Mouse (Mus musculus) hindbrain, embryonic 10.5 days (tissue): ENCODE measurements at regions not wholly inside any gene's neighbourhood (a gene's known extent, or its start where the extent isn't known, plus 50 kb on each side); places are given as distances from the start of the nearest gene placed in this dataset.
A peak's percentile ranks its signal among the peaks of the same experiment; 100 is the strongest.

Experiments used
- DNase-seq: peaks from one replicate; pipeline ENCODE4 v3.0.0-alpha.2; 2017; ENCODE audit warnings: low spot score
- H3K27ac ChIP-seq: fragments of 300-500 bp; sonication (generic); 2 replicates; pipeline ENCODE4 v1.5.1; 2016; ENCODE audit warnings: mild to moderate bottlenecking, moderate library complexity
- H3K27me3 ChIP-seq: fragments of 300-500 bp; sonication (generic); 2 replicates; pipeline ENCODE4 v1.6.1; 2016; ENCODE audit warnings: mild to moderate bottlenecking; ENCODE audit not compliant: poor library complexity, insufficient read depth, severe bottlenecking
- H3K36me3 ChIP-seq: fragments of 300-500 bp; sonication (generic); 2 replicates; pipeline ENCODE4 v1.6.1; 2016; ENCODE audit warnings: mild to moderate bottlenecking, moderate library complexity
- H3K4me1 ChIP-seq: fragments of 300-500 bp; sonication (generic); replicated peaks from 2 replicates; pipeline ENCODE4 v1.6.1; 2016; ENCODE audit warnings: mild to moderate bottlenecking
- H3K4me3 ChIP-seq: fragments of 300-500 bp; sonication (generic); 2 replicates; pipeline ENCODE4 v1.5.1; 2016; ENCODE audit warnings: mild to moderate bottlenecking, moderate library complexity
- H3K9me3 ChIP-seq: fragments of 300-500 bp; sonication (generic); 2 replicates; pipeline ENCODE4 v1.6.1; 2016; ENCODE audit warnings: mild to moderate bottlenecking, moderate library complexity
- WGBS: fragments of 180-500 bp; shearing (Covaris S2); methylation state at CpG from one replicate; pipeline ENCODE4 v1.1.7; 2016; 5-methylcytosine and 5-hydroxymethylcytosine counted together

GRCm38 (mm10) chr3:134466611-134467010, 230.3 kb downstream of the Cxxc4 start:
- H3K36me3 ChIP-seq: no peaks in the 10 kb centered on the region
- H3K9me3 ChIP-seq: no peaks in the 10 kb centered on the region
- no peak overlapping the region for H3K27ac ChIP-seq
- H3K4me1 ChIP-seq: no peaks in the 10 kb centered on the region
- no peak for DNase-seq
- no peaks in the 10 kb centered on the region for H3K27me3 ChIP-seq
- 87% methylated on average over 1 of the region's 1 CpGs for WGBS
- no peak overlapping the region for H3K4me3 ChIP-seq

DNA sequence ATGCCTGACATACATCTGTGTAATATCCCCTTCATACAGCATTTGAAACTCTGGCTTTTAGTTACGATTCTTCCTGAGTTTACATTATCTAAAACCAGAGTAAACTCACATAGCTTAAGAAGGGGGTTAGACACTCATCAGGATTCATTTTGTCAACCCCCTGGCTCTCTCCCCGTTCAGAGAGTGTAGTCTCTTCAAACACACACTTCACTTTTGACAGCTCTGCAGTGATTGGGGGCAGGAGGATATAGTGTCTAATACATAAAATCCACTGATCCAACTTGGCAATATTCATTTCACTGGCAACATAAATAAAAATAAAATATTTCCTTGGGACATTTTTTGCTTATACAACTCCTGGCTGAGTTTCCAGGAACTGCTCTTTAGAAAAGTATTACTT, 251.0 kb downstream of the Cxxc4 start:
- Histone ChIP-seq H3K27ac (no peak overlapping the region), H3K9me3 (no peaks in the 10 kb centered on the region), H3K4me1 (peaks cover 9% of the 10 kb centered on the region; the same call in 1 of the 2 replicates), H3K4me3 (no peak overlapping the region), H3K36me3 (no peaks in the 10 kb centered on the region), H3K27me3 (no peaks in the 10 kb centered on the region)
- no peak for DNase-seq
- 70% methylated on average over 2 of the region's 2 CpGs for WGBS

DNA sequence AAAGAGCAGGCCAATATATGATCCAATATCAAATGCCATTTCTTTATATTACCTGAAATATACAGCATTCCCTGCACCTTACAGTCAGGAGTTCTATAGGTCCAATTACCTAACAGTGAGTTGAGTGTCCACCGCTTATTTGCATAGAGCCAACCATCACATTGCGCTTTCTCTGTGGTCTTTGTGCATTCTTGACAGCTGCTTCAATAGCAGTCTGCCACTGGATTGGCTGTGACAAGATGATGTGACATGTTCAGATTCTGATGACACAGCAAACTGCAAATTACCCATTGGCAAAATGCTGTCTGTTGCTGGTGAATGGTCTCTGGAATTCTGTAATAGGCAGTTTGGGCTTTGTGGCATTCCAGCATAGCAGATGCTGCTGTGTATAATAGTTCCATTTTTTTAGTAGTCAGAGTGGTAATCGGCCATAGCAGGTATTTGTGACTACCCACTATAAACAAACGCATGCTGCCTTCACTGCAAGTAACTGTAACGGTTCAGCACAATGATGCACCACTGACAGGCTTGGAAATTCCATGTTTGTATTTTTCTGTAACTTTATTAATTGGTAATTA, 253.8 kb downstream of the Cxxc4 start:
- no peak overlapping the region for H3K4me3 ChIP-seq
- H3K9me3 ChIP-seq: no peaks in the 10 kb centered on the region
- H3K27me3 ChIP-seq: no peaks in the 10 kb centered on the region
- no peak for DNase-seq
- 0 out of 2 replicates have a peak, but pooled peaks cover 4% of the 10 kb centered on the region for H3K4me1 ChIP-seq
- no peaks in the 10 kb centered on the region for H3K36me3 ChIP-seq
- H3K27ac ChIP-seq: no peak overlapping the region
- 83% methylated on average over 5 of the region's 5 CpGs for WGBS

DNA sequence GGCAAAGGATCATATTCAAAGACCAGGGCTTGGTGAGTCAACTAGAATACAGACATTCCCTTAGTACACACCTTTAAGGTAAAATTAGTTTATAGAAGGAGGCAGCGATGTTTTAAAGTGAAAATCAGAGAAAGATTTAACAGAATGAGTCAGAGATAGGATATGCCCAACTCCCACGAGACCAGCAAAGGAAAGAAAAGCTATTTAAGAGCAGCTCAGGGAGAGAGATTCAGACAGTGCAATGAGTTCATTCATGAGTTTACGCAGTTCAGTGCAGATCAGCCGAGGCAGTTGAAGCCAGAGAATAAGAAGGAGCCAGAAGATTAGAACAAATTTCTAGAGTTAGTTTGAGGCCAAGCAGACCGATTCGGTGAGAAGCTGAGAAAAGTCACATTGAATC, 273.4 kb downstream of the Cxxc4 start:
- H3K27ac ChIP-seq: no peak overlapping the region
- H3K36me3 ChIP-seq: no peaks in the 10 kb centered on the region
- no peak for DNase-seq
- no peaks in the 10 kb centered on the region for H3K27me3 ChIP-seq
- WGBS: 89% methylated on average over 6 of the region's 6 CpGs
- no peak overlapping the region for H3K4me3 ChIP-seq
- no peaks in the 10 kb centered on the region for H3K4me1 ChIP-seq
- no peaks in the 10 kb centered on the region for H3K9me3 ChIP-seq

DNA sequence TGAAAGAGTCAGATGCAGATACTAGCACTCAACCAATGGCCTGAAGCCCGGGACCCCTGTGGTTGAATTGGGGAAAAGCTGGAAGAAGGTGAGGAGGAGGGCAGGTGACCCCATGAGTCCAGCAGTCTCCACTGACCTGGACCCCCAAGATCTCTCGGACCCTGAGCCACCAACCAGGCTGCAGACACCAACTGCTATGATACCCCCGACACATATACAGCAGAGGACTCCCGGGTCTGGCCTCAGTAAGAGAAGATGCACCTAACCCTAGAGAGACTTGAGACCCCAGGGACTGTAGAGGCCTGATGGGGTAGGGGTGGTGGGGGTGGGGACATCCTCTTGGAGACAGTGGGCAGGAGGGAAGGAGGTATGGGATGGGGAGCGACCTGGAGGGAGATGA, 289.5 kb downstream of the Cxxc4 start:
- H3K4me1 ChIP-seq: no peaks in the 10 kb centered on the region
- H3K27me3 ChIP-seq: no peaks in the 10 kb centered on the region
- no peak overlapping the region for H3K27ac ChIP-seq
- WGBS: 84% methylated on average over 5 of the region's 5 CpGs
- H3K4me3 ChIP-seq: no peak overlapping the region
- no peaks in the 10 kb centered on the region for H3K36me3 ChIP-seq
- no peak for DNase-seq
- no peaks in the 10 kb centered on the region for H3K9me3 ChIP-seq

GRCm38 (mm10) chr3:134560144-134560543, 268.7 kb upstream of the Tacr3 start:
- WGBS: 86% methylated on average over 2 of the region's 2 CpGs
- Histone ChIP-seq H3K4me3 (no peak overlapping the region), H3K4me1 (no peaks in the 10 kb centered on the region), H3K36me3 (no peaks in the 10 kb centered on the region), H3K9me3 (no peaks in the 10 kb centered on the region), H3K27me3 (no peaks in the 10 kb centered on the region), H3K27ac (no peak overlapping the region)
- no peak for DNase-seq

GRCm38 (mm10) chr3:134578759-134579158, 250.0 kb upstream of the Tacr3 start:
- Histone ChIP-seq H3K4me3 (no peak overlapping the region), H3K27ac (no peak overlapping the region), H3K4me1 (no peaks in the 10 kb centered on the region), H3K36me3 (no peaks in the 10 kb centered on the region), H3K27me3 (no peaks in the 10 kb centered on the region), H3K9me3 (no peaks in the 10 kb centered on the region)
- DNase-seq: no peak
- WGBS: 93% methylated on average over 3 of the region's 3 CpGs

DNA sequence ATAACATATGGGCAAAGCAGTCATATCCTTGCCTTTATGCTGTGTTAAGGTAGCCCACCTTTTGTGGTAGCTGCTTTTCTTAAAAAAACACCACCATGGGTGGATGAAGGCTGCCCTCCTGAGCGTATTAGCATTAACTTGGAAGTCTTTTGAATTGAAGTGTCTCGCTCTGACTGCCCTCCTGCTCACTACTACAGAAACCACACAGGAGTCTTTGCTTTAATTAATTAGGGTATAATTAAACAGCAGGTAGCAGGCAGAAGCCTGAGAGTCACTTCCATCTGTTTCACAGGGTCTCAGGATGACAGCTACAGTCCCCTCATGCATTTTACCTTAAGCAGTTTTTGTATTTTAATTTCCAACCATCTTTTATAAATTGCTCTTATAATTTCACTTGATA, 240.2 kb upstream of the Tacr3 start:
- Histone ChIP-seq H3K27me3 (no peaks in the 10 kb centered on the region), H3K9me3 (no peaks in the 10 kb centered on the region), H3K27ac (no peak overlapping the region), H3K36me3 (no peaks in the 10 kb centered on the region), H3K4me1 (no peaks in the 10 kb centered on the region), H3K4me3 (no peak overlapping the region)
- WGBS: 27% methylated on average over 2 of the region's 2 CpGs
- DNase-seq: no peak

DNA sequence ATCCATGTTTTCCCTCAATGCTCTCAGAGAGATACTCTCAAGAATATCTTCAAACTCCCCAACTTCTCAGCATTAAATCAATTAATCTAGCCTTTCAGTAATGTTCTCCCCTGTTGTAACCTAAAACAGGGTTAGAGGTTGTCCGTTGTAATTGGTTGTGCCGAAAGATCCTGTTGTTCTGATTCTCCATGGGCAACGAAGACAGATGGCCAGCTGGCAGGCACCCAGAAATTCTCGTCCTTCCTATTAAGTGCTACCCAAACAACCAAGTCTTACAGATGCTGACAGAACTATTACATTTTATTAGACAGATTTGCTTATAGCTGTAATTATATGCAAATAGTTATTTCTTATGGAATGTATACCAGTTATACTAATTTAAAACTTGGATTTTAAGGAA, 225.9 kb upstream of the Tacr3 start:
- no peak overlapping the region for H3K27ac ChIP-seq
- H3K27me3 ChIP-seq: no peaks in the 10 kb centered on the region
- no peaks in the 10 kb centered on the region for H3K9me3 ChIP-seq
- H3K36me3 ChIP-seq: no peaks in the 10 kb centered on the region
- H3K4me1 ChIP-seq: peaks cover 5% of the 10 kb centered on the region; the same call in 1 of the 2 replicates
- no peak overlapping the region for H3K4me3 ChIP-seq
- DNase-seq: no peak
- 76% methylated on average over 4 of the region's 4 CpGs for WGBS

GRCm38 (mm10) chr3:134605356-134605771, 223.4 kb upstream of the Tacr3 start:
- DNase-seq: peak; percentile 4

DNA sequence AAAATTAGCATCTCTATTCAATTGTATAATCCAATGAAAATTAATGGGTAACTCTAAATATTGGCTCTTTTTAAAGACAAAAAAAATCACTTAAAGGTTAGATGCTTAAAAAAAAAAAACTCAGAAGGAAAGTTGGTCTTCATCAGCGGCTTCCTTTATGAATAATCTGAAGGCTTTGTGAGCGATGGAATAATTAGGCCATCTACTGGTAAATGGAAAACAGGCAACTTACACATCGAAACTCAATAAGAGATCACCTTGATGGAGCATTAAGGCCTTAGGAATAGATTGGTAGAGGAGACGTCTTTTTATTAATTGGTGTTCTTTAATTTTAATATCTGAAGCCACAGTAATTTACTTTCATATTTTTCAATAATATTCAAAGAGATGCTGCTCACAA, 218.6 kb upstream of the Tacr3 start:
- Histone ChIP-seq H3K9me3 (no peaks in the 10 kb centered on the region), H3K36me3 (no peaks in the 10 kb centered on the region), H3K27ac (no peak overlapping the region), H3K27me3 (no peaks in the 10 kb centered on the region), H3K4me1 (peaks cover 10% of the 10 kb centered on the region; the same call in 1 of the 2 replicates), H3K4me3 (no peak overlapping the region)
- 83% methylated on average over 4 of the region's 4 CpGs for WGBS
- DNase-seq: no peak

More at GRCm38 (mm10) chr3:134605356-134605771, 223.4 kb upstream of the Tacr3 start:
- 51% methylated on average over 6 of the region's 6 CpGs for WGBS
- Histone ChIP-seq H3K27ac (peak overlapping the region; percentile 18; the same call in 1 of the 2 replicates), H3K36me3 (no peaks in the 10 kb centered on the region), H3K9me3 (no peaks in the 10 kb centered on the region), H3K27me3 (no peaks in the 10 kb centered on the region), H3K4me1 (peaks cover 5% of the 10 kb centered on the region; the same call in 1 of the 2 replicates), H3K4me3 (no peak overlapping the region)

- Histone ChIP-seq H3K27me3 (no peaks in the 10 kb centered on the region), H3K27ac (no peak overlapping the region), H3K9me3 (no peaks in the 10 kb centered on the region), H3K4me3 (no peak overlapping the region), H3K4me1 (0 out of 2 replicates have a peak, but pooled peaks cover 6% of the 10 kb centered on the region), H3K36me3 (no peaks in the 10 kb centered on the region)
- 68% methylated on average over 5 of the region's 5 CpGs for WGBS
- DNase-seq: no peak
These were observed 217.1 kb upstream of the Tacr3 start for GRCm38 (mm10) chr3:134611516-134612297.

DNA sequence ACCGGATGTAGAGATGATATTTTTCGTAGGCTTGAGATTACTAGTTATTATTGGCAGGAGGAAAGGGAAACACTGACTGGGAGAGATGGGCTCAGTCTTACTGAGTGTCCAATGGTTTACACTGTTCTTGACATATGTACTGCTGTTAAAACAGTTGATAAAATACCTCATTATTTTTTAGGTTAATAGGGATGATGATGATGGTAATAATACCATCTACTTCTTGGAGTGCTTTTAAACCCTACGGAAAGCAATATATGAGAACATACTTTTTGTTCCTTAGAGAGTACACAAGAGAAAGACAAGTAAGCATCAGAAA, 216.6 kb upstream of the Tacr3 start:
- no peak for DNase-seq
- Histone ChIP-seq H3K36me3 (no peaks in the 10 kb centered on the region), H3K27me3 (no peaks in the 10 kb centered on the region), H3K27ac (no peak overlapping the region), H3K4me1 (0 out of 2 replicates have a peak, but pooled peaks cover 6% of the 10 kb centered on the region), H3K4me3 (no peak overlapping the region), H3K9me3 (no peaks in the 10 kb centered on the region)
- 91% methylated on average over 3 of the region's 3 CpGs for WGBS
